Mouse (Mus musculus): ENCODE results near the gene Akap17b. TPM values are rescaled to one million over a fixed set of nuclear protein-coding genes. Genes with fewer than 3 reads are reported as not detected.

The Akap17b gene
- polyA plus RNA-seq, 1 experiment from 2014 or later: 3.1 TPM

DNA sequence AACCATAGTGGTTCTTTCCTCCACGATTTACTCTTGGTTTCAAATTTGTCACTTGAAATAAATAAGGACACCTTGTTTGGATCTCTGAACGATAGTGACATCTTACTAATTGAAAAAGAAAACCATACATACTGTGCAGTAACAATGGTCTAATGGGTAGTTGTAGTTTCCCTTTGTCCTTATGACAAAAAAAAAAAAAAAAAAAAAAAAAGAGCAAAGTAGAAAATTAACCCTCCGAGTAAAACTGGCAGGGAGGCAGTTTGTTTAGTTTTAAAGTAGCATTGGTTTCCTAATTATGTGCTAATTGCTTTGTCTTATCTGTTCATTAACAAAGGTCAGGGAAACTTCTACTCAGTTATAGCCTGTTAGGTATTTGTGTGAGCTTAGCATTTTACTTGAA is 83.1 kb downstream of the Akap17b start:
- no peaks in the 10 kb centered on the region for H3K27me3 ChIP-seq
- H3K9ac ChIP-seq: no peak overlapping the region
- WGBS: 20% methylated on average over 3 of the region's 3 CpGs
- no peak overlapping the region for H3K4me2 ChIP-seq
- no peak for ATAC-seq
- H3K27ac ChIP-seq: no peak overlapping the region
- H3K4me3 ChIP-seq: no peak overlapping the region
- no peaks in the 10 kb centered on the region for H3K9me3 ChIP-seq (replicated peaks)
- no peaks in the 10 kb centered on the region for H3K36me3 ChIP-seq (ENCODE audit: poor library complexity, severe bottlenecking)
- no peaks in the 10 kb centered on the region for H3K4me1 ChIP-seq

DNA sequence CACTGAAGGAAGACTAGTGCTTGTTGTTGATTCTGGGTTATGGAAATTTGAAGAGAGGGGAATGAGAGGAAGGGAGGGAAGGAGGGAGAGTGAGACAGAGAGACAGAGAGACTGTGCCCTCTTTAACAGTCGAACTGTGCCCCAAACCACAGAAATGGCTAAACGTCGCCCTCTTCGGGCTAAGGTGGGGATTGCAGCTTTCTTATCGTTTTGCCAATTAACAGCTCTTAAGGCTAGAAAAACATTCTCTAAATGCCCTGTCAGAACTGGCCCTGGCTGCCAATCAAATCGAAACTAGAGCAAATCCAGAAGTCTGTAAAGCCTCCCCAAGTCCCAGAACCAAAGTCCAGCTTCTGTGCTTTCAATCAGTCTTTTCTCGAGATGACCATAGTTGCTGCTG is 83.5 kb downstream of the Akap17b start:
- ATAC-seq: 0 out of 2 replicates have a peak, but pooled peaks have one; percentile 13
- Histone ChIP-seq H3K27me3 (no peaks in the 10 kb centered on the region), H3K36me3 (ENCODE audit: poor library complexity, severe bottlenecking) (no peaks in the 10 kb centered on the region), H3K9ac (no peak overlapping the region), H3K4me1 (no peaks in the 10 kb centered on the region), H3K4me3 (no peak overlapping the region), H3K27ac (no peak overlapping the region), H3K9me3 (replicated peaks) (no peaks in the 10 kb centered on the region), H3K4me2 (no peak overlapping the region)
- WGBS: 23% methylated on average over 7 of the region's 7 CpGs

DNA sequence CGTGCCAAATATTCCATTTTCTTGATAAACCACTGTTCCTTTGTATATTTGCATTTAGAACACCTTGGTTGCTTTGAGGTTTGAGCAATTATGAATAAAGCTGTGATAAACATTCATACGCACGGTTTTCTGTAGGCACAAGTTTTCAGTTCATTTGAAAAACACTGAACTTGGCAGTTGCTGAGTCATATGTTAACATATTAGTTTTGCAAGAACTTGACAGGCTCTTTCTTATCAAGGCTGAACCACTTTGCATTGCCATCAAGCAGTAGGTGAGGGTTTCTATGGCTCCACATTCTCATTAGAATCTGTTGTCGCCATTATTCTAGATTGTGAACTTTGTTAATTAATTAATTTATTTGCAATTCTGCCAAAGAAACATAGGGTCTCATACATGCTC is 85.0 kb downstream of the Akap17b start:
- Histone ChIP-seq H3K4me3 (no peak overlapping the region), H3K9me3 (replicated peaks) (no peaks in the 10 kb centered on the region), H3K36me3 (ENCODE audit: poor library complexity, severe bottlenecking) (no peaks in the 10 kb centered on the region), H3K4me1 (no peaks in the 10 kb centered on the region), H3K9ac (no peak overlapping the region), H3K4me2 (no peak overlapping the region), H3K27ac (no peak overlapping the region), H3K27me3 (no peaks in the 10 kb centered on the region)
- ATAC-seq: no peak
- 87% methylated on average over 4 of the region's 4 CpGs for WGBS

Other genes with a start within 250 kb of the Akap17b start
- not detected in 2 replicates for gene Gm6268, start 244.1 kb downstream of the Akap17b start, polyA plus RNA-seq (2015; fragmentation: Nextera tagmentation; extraction: Ambion mirVana)
- gene Gm14569, start 153.6 kb downstream of the Akap17b start, polyA plus RNA-seq (2015; fragmentation: Nextera tagmentation; extraction: Ambion mirVana): not detected in 2 replicates
- gene Pgrmc1, start 47.2 kb downstream of the Akap17b start, polyA plus RNA-seq (2015; fragmentation: Nextera tagmentation; extraction: Ambion mirVana): 430 and 475 TPM in 2 replicates
- gene Slc25a43, start 98.3 kb upstream of the Akap17b start, polyA plus RNA-seq (2015; fragmentation: Nextera tagmentation; extraction: Ambion mirVana): 0.58 and 0.68 TPM in 2 replicates
- gene Slc25a5, start 150.3 kb upstream of the Akap17b start, polyA plus RNA-seq (2015; fragmentation: Nextera tagmentation; extraction: Ambion mirVana): 749 and 783 TPM in 2 replicates
- gene Ube2a, start 228.5 kb upstream of the Akap17b start, polyA plus RNA-seq (2015; fragmentation: Nextera tagmentation; extraction: Ambion mirVana): 127 and 138 TPM in 2 replicates
- gene C330007P06Rik, start 228.7 kb upstream of the Akap17b start, polyA plus RNA-seq (2015; fragmentation: Nextera tagmentation; extraction: Ambion mirVana): 26.7 and 29.1 TPM in 2 replicates

Data from forebrain, embryonic 13.5 days (tissue).